18 mouse cellular contexts compared by ENCODE assay signal in genomic region chr2:66094622-66095181, GRCm38 (mm10). TPM values are rescaled to one million over a fixed set of nuclear protein-coding genes. Genes with fewer than 3 reads are reported as not detected.
DNase-seq lines count a peak whose midpoint lies in the region; ATAC-seq and TF ChIP-seq lines count a peak whose summit lies in the region.
"Had no signal": no experiment of that assay in that cellular context is flagged by ENCODE, and none has a peak within 500 bp of the region (broad histone marks: within the 10 kb centered on the region; RNA-seq: fewer than 3 reads in every experiment).

No protein-coding gene starts in this region.

- TF ChIP-seq CTCF in lung, adult 2 months (IDR thresholded peaks at IDR 0.05; ENCODE audit: insufficient read depth, low read length) = no peak

- H3K4me2 ChIP-seq in kidney, embryonic 15.5 days = no peak overlapping the region
- no peak overlapping the region for H3K4me2 ChIP-seq in lung, embryonic 15.5 days
- H3K4me2 ChIP-seq in limb, embryonic 13.5 days (replicated peaks) = no peak overlapping the region
- H3K4me2 ChIP-seq: embryonic facial prominence, embryonic 15.5 days; heart, embryonic 13.5 days; hindbrain, embryonic 15.5 days had no signal

- H3K9ac ChIP-seq in kidney, embryonic 15.5 days = no peak overlapping the region
- H3K9ac ChIP-seq in lung, embryonic 15.5 days = no peak overlapping the region
- H3K9ac ChIP-seq in limb, embryonic 13.5 days = no peak overlapping the region
- H3K9ac ChIP-seq: embryonic facial prominence, embryonic 15.5 days; forebrain, postnatal 0 days; heart, embryonic 13.5 days; hindbrain, embryonic 15.5 days had no signal

- H3K9me3 ChIP-seq in kidney, embryonic 15.5 days (replicated peaks) = no peaks in the 10 kb centered on the region
- H3K9me3 ChIP-seq in lung, embryonic 15.5 days = no peaks in the 10 kb centered on the region
- H3K9me3 ChIP-seq in limb, embryonic 13.5 days = no peaks in the 10 kb centered on the region
- H3K9me3 ChIP-seq: embryonic facial prominence, embryonic 15.5 days; heart, embryonic 13.5 days; hindbrain, embryonic 15.5 days had no signal

- no peak overlapping the region for H3K4me3 ChIP-seq in kidney, embryonic 15.5 days (replicated peaks)
- no peak overlapping the region for H3K4me3 ChIP-seq in lung, embryonic 15.5 days
- H3K4me3 ChIP-seq in lung, adult 2 months (replicated peaks; ENCODE audit: extremely low read depth, low read depth, low read length) = no peak overlapping the region
- H3K4me3 ChIP-seq in limb, embryonic 13.5 days = no peak overlapping the region
- H3K4me3 ChIP-seq: embryonic facial prominence, embryonic 15.5 days; heart, embryonic 13.5 days; hindbrain, embryonic 15.5 days had no signal

- H3K36me3 ChIP-seq in kidney, embryonic 15.5 days = peaks cover 4% of the 10 kb centered on the region; the same call in 1 of the 2 replicates
- H3K36me3 ChIP-seq in lung, embryonic 15.5 days = no peaks in the 10 kb centered on the region
- H3K36me3 ChIP-seq in limb, embryonic 13.5 days = no peaks in the 10 kb centered on the region
- H3K36me3 ChIP-seq: embryonic facial prominence, embryonic 15.5 days; heart, embryonic 13.5 days; hindbrain, embryonic 15.5 days had no signal

- no peak for TF ChIP-seq POLR2A in lung, adult 2 months (IDR thresholded peaks at IDR 0.05; ENCODE audit: borderline replicate concordance, extremely low read depth, low read depth, low read length)

- WGBS in kidney, embryonic 15.5 days = 38% methylated on average over 4 of the region's 4 CpGs
- WGBS in lung, embryonic 15.5 days = 26% methylated on average over 4 of the region's 4 CpGs
- 37% methylated on average over 4 of the region's 4 CpGs for WGBS in lung, adult 2 months
- 33% methylated on average over 4 of the region's 4 CpGs for WGBS in limb, embryonic 13.5 days

- 0 out of 2 replicates have a peak overlapping the region, but pooled peaks have one; percentile 9 for H3K27ac ChIP-seq in kidney, embryonic 15.5 days
- H3K27ac ChIP-seq in lung, embryonic 15.5 days = 0 out of 2 replicates have a peak overlapping the region, but pooled peaks have one; percentile 1
- H3K27ac ChIP-seq in limb, embryonic 13.5 days = peak overlapping the region; percentile 69; the same call in 1 of the 2 replicates
- H3K27ac ChIP-seq: embryonic facial prominence, embryonic 15.5 days; heart, embryonic 13.5 days; hindbrain, embryonic 15.5 days had no signal

- no peak for DNase-seq in kidney, adult 11 months
- DNase-seq in lung, adult 2 months = no peak
- peak; percentile 49 for DNase-seq in Muller cell, postnatal 12 days (ENCODE audit: inconsistent ontology term)
- no peak for DNase-seq in natural killer cell, adult 2 months (ENCODE audit: low spot score in 2 of 2)
- DNase-seq: adrenal gland, postnatal 10 days; cerebellum, adult 11-12 months; cerebellum, adult 9-10 months; cerebellum, postnatal 25 days; forebrain, postnatal 0 days; gastrocnemius, postnatal 25 days; heart, postnatal 36 days had no signal

- ATAC-seq in kidney, embryonic 15.5 days (replicated peaks; ENCODE audit: low FRiP score) = no peak
- no peak for ATAC-seq in lung, embryonic 15.5 days (ENCODE audit: borderline replicate concordance, extremely low read depth, low FRiP score, low TSS enrichment)
- peak; percentile 74; the same call in 1 of the 2 replicates for ATAC-seq in limb, embryonic 13.5 days (ENCODE audit: low FRiP score, low read depth)
- ATAC-seq: forebrain, postnatal 0 days had no signal

- H3K4me1 ChIP-seq in kidney, embryonic 15.5 days = 0 out of 2 replicates have a peak, but pooled peaks cover 8% of the 10 kb centered on the region
- 0 out of 2 replicates have a peak, but pooled peaks cover 6% of the 10 kb centered on the region for H3K4me1 ChIP-seq in lung, embryonic 15.5 days
- no peaks in the 10 kb centered on the region for H3K4me1 ChIP-seq in lung, adult 2 months (ENCODE audit: control insufficient read depth, insufficient read depth, low read length)
- peaks cover 35% of the 10 kb centered on the region for H3K4me1 ChIP-seq in limb, embryonic 13.5 days
- H3K4me1 ChIP-seq: embryonic facial prominence, embryonic 15.5 days; heart, embryonic 13.5 days had no signal

- no peaks in the 10 kb centered on the region for H3K27me3 ChIP-seq in kidney, embryonic 15.5 days
- H3K27me3 ChIP-seq in lung, embryonic 15.5 days = no peaks in the 10 kb centered on the region
- no peaks in the 10 kb centered on the region for H3K27me3 ChIP-seq in limb, embryonic 13.5 days
- H3K27me3 ChIP-seq: CH12.LX; heart, embryonic 13.5 days; hindbrain, embryonic 15.5 days had no signal

RNA-seq across cellular contexts. Expression of gene Galnt3, which starts 30.1 kb away (rescaled TPM):
- polyA plus RNA-seq in kidney, embryonic 15.5 days (2015; fragmentation: Nextera tagmentation; extraction: Ambion mirVana) = 9.8 and 12.7 TPM in 2 replicates
- 14.7 and 15.2 TPM in 2 replicates for polyA plus RNA-seq in lung, embryonic 15.5 days (2015; fragmentation: Nextera tagmentation; extraction: Ambion mirVana)
- 2.7 and 5.1 TPM in 2 replicates for polyA plus RNA-seq in lung, adult 2 months (2012; rRNA removed)
- polyA plus RNA-seq in limb, embryonic 13.5 days (2015; fragmentation: Nextera tagmentation; extraction: Ambion mirVana) = 2.2 and 5.1 TPM in 2 replicates

Comparison
In these comparisons a context has a peak if more than half of its experiments do, and no peak if none do; other contexts are left out.
1. H3K27ac ChIP-seq: peak in every context shown above with its lines; median percentile 69 in limb, embryonic 13.5 days; 9 in kidney, embryonic 15.5 days; 1 in lung, embryonic 15.5 days.